Mouse (Mus musculus): ENCODE results near the gene Pex7.
"Not testable (repeated sequence)": the region's sequence is repeated elsewhere in the genome, so short reads cannot be mapped to it uniquely, and the experiment has no call there.

The Pex7 gene

DNA sequence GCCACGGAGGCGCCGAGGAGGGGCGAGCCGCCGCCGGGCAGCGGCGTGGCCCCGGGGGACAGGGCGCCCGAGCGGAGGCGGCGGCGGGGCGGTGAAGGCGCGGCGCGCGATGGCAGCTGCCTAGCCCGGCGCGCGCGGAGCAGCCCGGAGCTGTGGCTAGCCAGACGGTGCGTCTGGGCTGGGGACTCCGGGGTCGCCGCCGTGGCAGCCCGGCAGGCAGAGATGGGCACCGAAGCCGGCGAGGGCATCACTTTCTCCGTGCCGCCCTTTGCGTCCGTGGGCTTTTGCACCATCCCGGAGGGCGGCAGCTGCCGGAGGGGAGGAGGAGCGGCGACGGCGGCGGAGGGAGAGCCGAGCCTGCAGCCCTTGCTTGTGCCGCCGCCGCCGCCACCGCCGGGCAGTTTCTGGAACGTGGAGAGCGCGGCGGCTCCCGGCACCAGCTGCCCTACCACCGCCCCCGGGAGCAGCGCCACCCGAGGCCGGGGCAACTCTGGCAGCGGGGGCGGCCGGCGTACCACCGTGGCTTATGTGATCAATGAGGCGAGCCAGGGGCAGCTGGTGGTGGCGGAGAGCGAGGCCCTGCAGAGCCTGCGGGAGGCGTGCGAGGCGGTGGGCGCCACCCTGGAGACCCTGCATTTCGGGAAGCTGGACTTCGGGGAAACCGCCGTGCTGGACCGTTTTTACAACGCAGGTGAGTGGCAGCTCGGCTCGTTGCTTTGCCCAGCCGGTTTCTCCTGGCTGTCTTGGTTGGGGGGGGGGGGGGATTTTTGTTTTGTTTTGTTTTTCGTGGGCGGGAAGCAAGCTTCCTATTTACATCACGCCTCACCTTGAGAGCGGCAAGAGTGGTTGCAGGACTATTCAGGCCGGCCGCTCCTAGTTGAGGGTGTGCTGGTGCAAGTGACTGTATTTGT, 27.1 kb upstream of the Pex7 start, which contains the start of gene Map3k5:
Map3k5 (plus strand) TSS at position 89 of the 911 bp plus-strand sequence.
- DNase-seq (ENCODE audit: extremely low read depth, low read depth, low spot score), result no peak

DNA sequence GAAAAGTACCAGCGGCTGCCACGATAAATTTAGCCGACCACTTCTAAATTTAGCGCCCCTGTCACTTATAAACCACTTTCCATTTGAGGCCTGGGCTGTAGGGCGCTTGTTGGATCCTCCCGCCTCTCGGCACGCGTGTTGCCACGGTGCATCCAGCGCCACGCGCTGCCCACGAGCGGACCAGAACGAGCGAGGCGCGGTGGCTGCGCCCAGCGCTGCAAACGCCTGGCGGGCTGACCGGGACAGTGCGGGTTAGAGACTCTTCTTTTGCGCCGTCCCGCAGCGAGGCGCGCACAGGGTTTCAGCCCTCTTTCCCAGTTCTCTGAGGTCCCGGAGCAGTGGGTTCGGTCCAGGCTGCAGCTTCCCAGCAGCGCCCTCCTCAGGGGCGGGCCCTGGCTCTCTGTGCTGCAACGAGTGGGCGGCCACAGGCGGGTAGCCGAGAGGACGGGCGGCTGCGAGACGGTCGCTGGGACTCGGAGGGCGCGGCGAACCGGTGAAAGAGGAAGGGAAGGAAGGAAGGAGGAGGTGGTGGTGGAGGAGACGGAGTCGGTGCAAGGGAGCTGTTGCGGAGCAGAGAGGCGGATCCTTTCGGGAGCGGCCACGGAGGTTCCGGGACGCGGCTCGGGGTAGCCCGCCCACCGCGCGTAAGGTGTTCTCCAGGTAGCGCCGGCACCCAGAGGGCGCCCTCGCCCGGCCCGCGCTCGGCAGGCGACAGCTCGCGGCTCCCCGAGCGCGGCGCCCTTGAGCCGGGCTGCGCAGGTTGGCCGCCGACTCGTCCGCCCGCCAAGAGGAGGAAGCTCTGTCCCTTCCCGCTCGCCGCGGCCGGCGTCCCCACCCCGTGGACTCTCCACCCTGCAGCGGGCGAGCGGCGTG, 26.3 kb upstream of the Pex7 start:
- DNase-seq (ENCODE audit: extremely low read depth, low read depth, low spot score), result no peak

DNA sequence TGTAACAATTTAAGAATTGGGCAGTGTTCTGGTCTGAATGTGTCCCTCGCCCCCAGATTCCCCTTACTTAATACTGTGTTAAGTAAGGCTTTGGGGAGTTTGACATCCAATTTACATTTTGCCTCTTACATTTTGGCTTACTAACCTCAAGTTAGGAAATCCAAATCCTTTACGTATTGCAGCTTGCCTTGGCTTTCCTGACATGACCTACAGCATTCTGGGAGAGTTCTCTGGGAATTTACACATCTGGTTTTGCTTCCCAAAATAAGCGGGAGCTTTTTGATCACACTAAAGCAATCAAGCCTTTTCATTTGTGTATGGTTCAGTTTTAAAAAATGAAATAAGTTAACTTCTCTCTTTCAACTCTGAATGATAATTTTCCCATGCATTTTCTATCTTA, 25.5 kb upstream of the Pex7 start:
- DNase-seq (ENCODE audit: extremely low read depth, low read depth, low spot score), result peak; percentile 64

DNA sequence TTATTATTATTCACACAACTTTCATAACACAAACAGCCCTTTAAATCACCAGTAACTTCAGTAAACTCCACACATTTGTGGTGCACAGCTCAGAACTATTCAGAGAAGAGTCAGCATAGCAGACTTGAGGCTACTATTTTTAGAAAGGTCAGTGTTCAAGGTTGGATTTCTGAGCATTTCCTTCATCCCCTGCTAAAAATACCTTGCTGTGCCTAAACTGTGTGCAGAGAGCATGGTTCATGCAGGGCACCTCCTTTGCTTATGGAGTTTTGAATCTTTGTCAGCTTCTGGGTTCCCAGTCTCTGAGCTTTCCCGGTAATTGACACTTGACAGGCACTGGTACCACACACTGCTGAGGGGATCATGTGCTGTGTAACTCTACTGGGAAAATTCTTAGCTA, 20.7 kb upstream of the Pex7 start:
- DNase-seq (ENCODE audit: extremely low read depth, low read depth, low spot score), result no peak

DNA sequence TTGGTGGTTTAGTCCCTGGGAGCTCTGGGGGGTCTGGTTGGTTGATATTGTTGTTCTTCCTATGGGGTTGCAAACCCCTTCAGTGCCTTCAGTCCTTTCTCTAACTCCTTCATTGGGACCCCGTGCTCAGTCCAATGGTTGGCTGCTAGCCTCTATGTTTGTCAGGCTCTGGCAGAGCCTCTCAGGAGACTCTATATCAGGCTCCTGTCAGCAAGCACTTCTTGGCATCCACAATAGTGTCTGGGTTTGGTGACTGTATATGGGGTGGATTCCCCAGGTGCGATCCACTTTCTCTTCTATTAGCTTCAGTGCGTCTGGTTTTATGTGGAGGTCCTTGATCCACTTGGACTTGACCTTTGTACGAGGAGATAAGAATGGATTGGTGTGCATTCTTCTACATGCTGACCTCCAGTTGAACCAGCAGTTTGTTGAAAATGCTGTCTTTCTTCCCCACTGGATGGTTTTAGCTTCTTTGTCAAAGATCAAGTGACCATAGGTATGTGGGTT, 19.0 kb upstream of the Pex7 start:
- DNase-seq (ENCODE audit: extremely low read depth, low read depth, low spot score), result not testable (repeated sequence)

DNA sequence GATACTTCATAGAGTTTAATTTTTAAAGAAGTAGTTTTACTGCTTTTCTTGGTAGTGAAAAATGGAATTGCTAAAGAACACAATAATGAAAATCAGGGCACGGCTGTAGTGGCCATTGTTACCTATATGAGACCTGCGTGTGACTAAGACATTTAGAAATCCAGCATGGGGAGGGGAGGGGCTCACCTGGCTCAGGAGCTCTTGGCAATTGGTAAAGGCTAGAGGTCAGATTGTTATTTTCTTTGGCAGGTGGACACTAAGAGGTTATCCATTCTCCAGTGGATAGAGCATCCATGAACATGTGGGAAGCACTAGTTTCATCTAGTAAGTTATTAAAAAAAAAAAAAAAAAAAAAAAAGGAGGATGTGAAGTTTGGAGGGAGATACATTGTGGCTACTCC, 16.8 kb upstream of the Pex7 start:
- no peak for DNase-seq (ENCODE audit: extremely low read depth, low read depth, low spot score)

DNA sequence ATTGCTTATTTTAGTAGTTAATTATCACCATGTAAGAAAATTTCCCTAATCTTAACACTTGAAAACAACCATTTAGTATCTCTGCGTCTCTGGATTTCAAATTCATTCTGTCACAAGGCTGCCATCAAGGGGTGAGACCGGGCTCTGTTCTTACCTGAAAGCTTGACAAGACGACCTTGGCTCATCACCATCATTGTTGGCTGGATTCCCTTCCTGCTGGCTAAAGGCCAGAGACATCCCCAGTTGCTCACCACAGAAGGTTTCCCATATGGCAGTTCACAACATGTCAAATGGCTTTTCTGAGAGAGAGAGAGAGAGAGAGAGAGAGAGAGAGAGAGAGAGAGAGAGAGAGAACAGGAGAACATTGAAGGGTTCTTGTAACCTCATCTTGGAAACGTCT, 14.9 kb upstream of the Pex7 start:
- DNase-seq (ENCODE audit: extremely low read depth, low read depth, low spot score), result no peak

DNA sequence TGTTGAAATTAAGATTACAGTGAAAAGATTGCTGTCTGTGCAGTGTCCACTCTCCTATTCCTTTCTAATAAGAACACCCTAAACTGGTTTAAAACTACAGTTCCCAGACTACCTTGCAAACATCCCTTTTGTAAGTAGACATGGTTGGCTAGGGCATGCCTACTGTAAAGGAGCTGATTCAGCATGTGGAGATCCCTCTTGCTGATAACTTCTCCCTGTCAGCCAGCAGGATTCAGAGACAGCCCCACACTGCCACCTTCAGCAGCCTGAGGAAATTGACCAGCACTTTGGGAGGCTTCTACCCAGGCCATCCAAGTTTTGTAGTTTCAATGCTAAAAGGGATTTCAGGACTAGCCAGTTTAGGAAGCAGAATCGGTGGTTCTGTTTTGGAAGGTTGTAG, 7.8 kb upstream of the Pex7 start:
- no peak for DNase-seq (ENCODE audit: extremely low read depth, low read depth, low spot score)

DNA sequence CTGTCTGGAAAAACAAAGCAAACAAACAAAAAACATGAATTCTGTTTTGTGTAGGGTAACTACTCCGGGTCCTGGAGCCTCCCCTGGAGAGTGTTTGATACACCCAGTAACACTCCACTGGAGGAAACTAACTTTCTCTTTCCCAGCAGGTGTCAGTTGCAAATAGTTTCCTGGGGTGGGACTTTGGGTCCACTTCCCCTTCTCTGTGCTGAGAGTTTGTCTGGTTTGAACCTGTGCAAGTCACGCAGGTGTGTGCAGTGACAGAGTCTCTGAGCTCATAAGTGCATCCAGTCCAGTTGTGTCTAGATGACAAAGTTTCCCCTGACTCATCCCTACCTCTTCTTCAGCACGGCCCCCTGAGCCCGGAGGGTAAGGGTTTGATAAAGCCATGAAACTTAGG, 6.3 kb upstream of the Pex7 start:
- DNase-seq (ENCODE audit: extremely low read depth, low read depth, low spot score), result no peak

DNA sequence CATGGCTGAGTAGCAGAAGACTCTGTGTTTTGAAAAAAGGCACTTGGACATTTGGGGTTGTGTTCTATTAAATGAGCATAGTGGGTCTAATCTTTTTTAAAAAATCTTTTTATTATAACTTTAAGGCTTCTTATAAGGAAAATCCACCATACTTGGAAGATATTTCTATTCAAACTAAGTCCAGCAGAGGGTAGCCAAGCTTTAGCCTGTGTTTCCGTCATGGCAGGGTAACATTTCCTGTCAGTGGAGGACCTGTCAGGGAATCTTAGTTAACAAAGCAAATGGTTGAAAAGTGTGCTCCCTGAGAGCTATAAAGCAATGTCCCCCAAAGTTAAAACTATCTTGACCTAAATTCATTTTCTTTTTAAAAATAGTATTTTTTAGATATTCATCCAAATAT, 4.1 kb upstream of the Pex7 start:
- DNase-seq (ENCODE audit: extremely low read depth, low read depth, low spot score), result no peak

DNA sequence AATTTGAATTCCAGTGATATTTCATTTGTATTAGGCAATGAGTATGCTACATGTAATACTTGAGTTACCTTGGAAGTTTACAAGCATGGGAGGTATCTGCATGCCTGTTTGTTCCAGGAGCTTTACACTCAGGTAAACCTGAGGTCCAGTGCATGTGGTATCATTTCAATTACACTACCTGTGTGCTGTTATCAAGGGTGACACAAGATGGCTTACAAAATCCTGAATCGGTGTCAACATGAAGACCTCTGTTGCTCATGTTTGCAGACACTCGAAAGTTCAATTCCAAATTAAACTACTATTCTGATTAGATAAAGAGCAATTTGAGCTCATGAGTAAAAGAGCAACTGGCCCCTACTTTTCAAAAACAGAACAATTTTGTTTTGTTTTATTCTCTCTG, 3.0 kb upstream of the Pex7 start:
- no peak for DNase-seq (ENCODE audit: extremely low read depth, low read depth, low spot score)

DNA sequence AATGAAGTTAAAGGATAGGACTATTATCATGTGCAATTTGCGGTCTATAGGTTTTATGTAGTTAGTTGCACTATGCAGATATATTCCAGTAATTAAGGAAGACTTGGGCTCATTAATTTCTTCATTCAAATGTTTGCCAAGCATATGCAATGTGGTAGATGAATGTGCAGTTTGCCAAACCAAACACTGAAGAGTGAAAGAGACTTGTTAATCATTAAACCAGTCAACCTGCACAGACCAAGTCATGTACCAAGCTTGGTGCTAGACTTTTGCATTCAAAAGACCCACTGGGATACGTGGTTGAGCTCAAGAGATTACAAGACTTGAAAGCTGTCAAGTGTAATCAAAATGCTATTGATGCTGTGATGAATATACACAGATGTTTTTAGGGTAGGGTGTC, 587 bp upstream of the Pex7 start:
- no peak for DNase-seq (ENCODE audit: extremely low read depth, low read depth, low spot score)

DNA sequence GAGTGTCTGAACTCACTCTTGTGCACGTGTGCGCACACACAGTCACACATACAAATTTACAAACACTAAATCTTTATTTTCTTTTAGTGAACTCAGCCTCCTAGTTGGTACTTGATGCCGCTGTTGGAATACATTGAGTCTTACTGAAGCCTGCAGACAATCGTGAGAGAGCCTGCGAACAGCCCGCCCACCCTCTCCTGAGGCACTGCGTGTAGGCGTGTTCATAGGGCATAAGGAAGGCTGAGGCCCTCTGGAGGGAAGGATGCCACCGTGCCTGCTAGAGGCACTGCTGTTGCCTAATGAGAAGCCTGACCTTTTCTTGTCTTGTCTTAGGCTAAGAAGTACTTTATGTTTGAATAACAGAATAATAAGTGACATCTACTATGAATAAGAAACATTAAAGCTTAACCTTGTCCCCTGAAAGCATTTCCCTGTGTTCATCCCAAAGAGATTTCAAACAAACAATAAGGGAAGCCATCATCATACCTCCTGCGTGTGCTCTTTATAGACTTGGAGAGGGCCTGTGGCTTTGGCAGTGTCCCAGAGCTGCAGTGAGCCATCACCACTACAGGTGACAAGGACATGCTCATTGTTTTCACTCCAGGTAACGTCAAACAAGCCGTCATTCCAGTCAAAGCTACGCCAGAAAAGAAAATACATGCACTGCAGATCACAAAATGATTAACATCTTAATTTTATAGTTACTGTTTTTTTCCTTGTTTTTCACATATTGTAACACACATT, 3.2 kb downstream of the Pex7 start:
- peak; percentile 75 for DNase-seq (ENCODE audit: extremely low read depth, low read depth, low spot score)

DNA sequence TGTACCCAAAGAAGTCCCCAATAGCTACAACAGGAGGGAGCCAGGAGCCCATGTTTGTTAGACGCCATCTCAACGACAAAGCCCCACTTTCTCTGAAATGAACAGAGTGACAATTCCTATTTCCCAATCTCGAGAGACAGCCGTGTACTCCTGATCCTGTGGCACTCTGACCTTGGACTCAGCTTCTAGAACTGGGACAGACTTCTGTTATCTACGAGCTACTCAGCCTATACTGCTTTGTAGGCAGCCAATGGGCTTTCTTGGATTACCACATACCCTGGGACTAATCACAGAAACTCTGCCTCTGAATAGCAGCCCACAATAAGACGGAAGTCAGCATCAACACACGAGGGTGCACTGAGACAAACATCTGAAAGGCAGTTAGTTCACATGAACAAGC, 5.5 kb downstream of the Pex7 start:
- no peak for DNase-seq (ENCODE audit: extremely low read depth, low read depth, low spot score)

DNA sequence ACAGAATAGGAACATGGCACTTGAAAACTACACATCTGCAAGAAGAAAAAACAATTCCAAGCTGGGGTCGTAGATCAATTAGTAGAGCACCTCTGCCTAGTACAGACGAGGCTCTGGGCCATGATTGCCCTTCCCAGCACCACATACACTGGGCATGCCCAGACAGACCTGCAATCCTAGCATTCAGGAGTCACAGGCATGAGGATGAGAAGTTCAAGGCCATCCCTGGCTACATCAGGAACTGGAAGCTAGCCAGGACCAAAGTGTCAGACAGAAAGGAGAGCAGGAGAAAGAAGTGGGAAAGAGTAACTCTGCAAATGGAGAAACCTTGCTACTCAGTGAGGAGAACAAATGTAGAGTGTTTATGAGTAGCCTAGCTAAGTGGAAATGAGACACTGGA, 7.3 kb downstream of the Pex7 start:
- DNase-seq (ENCODE audit: extremely low read depth, low read depth, low spot score), result no peak

DNA sequence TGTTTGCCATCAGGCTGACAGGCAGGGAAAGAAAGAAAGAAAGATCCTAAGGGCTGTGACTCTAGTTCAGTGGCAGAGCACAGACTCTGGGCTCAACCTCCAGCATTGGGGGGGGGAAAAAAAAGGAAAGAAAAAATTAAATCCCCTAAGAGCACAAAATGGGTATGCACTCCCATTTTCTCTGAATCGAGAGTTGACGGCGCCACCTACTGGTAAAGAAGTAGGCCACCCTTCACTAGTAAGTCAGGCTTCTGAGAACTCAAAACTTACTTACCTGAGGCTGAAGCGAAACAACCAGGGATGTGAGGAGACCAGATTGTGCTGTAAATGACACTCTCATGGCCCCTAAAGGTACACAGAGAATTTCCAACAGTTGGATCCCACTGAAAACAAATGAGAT, 13.5 kb downstream of the Pex7 start:
- DNase-seq (ENCODE audit: extremely low read depth, low read depth, low spot score), result no peak

DNA sequence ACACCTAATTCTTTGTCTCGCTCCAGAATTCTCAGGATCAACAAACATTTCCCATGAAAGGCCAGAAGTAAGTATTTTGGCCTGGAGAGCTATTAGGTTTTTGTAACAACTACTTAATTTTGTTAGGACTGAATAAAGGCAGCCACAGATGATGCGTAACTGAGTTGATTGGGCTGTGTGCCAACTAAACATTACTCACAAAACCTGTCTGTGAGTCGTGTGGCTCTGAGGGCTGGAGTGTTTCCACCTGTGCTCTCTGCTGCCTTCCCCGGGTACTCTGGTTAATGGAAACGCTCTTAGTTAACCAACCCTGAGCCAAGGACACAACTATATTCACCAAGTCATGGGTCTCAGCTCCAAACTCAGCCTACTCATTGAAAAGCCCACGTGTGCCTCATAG, 14.3 kb downstream of the Pex7 start:
- DNase-seq (ENCODE audit: extremely low read depth, low read depth, low spot score), result no peak

DNA sequence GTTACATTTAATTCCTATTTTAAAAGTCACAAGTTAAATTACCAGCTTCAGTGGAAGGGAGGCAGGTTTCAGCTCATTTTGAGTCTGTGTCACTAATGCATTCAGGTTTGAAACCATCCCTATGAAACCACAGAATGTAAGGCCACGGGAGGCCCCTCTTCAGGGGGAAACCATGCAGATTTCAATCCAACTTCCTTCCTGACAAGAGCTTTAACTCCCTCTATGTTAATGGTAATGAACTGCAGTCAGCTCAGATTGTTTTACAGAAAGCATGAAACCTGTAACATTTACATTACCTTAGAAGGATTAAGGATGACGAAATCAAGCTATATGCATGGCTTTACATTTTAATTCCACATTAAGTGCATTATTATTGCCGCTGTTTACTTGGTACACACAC, 15.8 kb downstream of the Pex7 start:
- no peak for DNase-seq (ENCODE audit: extremely low read depth, low read depth, low spot score)

DNA sequence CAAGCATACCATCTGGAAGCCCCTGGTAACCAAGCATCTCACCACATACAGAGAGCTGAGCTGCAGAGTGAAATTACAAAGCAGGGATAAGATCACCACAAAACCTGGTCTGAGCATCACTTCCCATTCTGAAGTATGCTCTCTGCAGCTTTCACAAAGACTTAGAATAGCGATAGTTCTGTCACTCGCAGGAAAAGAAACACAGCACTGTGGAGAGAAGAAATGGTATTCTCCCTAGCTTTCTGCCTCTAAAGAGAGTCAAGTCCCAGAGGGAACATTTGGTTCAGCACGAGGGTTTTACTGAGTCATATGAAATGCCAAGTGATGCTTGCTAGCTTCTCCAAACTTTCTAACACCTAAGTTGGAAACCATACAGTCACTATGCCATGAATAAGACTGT, 17.6 kb downstream of the Pex7 start:
- no peak for DNase-seq (ENCODE audit: extremely low read depth, low read depth, low spot score)

DNA sequence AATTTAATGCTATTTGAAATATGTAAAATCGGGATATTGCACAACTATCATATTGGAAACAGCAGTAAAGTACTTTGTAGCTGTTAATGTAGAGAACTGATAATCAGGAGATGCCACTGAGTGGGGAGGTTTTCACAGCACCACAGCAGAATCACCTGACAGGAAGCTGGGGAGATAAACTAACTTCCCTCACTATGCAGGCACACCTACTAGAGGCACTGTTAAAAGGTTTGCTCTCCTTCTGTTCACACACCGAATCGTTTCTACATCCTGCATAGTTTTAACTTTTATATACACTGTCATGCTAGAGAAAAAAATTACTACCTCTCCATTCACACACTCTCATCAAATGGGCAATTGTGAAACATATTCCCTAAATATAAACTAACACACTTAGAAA, 21.2 kb downstream of the Pex7 start:
- DNase-seq (ENCODE audit: extremely low read depth, low read depth, low spot score), result no peak

DNA sequence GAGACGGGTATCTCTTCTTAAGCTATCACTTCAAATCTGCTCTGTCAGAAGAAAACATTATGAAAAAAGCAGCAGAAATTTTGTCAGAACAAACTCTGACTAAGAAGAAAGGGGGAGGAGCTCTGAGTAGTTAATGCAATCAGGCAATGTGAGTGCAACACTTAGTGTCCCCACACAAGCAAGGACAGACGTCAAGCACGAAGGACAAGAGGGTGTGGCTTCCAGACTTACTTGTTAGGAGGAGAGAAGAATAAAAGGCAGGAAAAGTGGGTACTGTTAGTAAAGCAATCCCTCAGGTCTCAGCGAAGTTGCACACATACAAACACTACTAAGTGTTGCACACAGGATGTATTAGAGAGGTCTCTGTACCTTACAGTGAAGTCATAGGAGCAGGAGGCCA, 23.1 kb downstream of the Pex7 start:
- no peak for DNase-seq (ENCODE audit: extremely low read depth, low read depth, low spot score)

All from fat pad, adult 2 months (tissue).